Mouse (Mus musculus) liver, embryonic 13.5 days (tissue): ENCODE data around the gene Slc38a4. TPM values are rescaled to one million over a fixed set of nuclear protein-coding genes. Genes with fewer than 3 reads are reported as not detected.

ENCODE experiments used
- ATAC-seq: fragments of 200-750 bp; cut with Nextera tagmentation; 2 replicates; pipeline ENCODE4 v1.8.0; 2017; ENCODE audit warnings: low read depth, mild to moderate bottlenecking, moderate number of reproducible peaks, moderate library complexity
- DNase-seq: peaks from one replicate; pipeline ENCODE4 v3.0.0; 2022
- H3K27ac ChIP-seq: fragments of 300-500 bp; sonication (generic); 2 replicates; pipeline ENCODE4 v1.5.1; 2015; ENCODE audit warnings: moderate library complexity, mild to moderate bottlenecking, inconsistent platforms
- H3K27me3 ChIP-seq: fragments of 300-500 bp; sonication (generic); 2 replicates; pipeline ENCODE4 v1.6.1; 2015; ENCODE audit warnings: mild to moderate bottlenecking, inconsistent platforms
- H3K36me3 ChIP-seq: fragments of 300-500 bp; sonication (generic); 2 replicates; pipeline ENCODE4 v1.6.1; 2015; ENCODE audit warnings: mild to moderate bottlenecking, inconsistent platforms
- H3K4me1 ChIP-seq: fragments of 300-500 bp; sonication (generic); replicated peaks from 2 replicates; pipeline ENCODE4 v1.6.1; 2015; ENCODE audit warnings: inconsistent platforms
- H3K4me2 ChIP-seq: fragments of 300-500 bp; sonication (generic); 2 replicates; pipeline ENCODE4 v1.6.1; 2015; ENCODE audit warnings: inconsistent platforms, mild to moderate bottlenecking, moderate library complexity
- H3K4me3 ChIP-seq: fragments of 300-500 bp; sonication (generic); replicated peaks from 2 replicates; pipeline ENCODE4 v1.5.1; 2015; ENCODE audit warnings: mild to moderate bottlenecking, inconsistent platforms
- H3K9ac ChIP-seq: fragments of 300-500 bp; sonication (generic); 2 replicates; pipeline ENCODE4 v1.6.1; 2015; ENCODE audit warnings: mild to moderate bottlenecking, inconsistent platforms
- H3K9me3 ChIP-seq: fragments of 300-500 bp; sonication (generic); replicated peaks from 2 replicates; pipeline ENCODE4 v1.6.1; 2016; ENCODE audit warnings: inconsistent platforms
- WGBS: fragments of 180-500 bp; shearing (Covaris S2); methylation state at CpG from one replicate; pipeline ENCODE4 v1.1.7; 2015; ENCODE audit not compliant: insufficient replicate concordance; 5-methylcytosine and 5-hydroxymethylcytosine counted together
- polyA plus RNA-seq: library from polyadenylated mRNA; unstranded; fragments of >200 nt; fragmentation: Nextera tagmentation; extraction: Ambion mirVana; gene quantifications from 2 replicates; pipeline ENCODE4 v1.2.1, GENCODE M21; 2015

Gene Slc38a4
- polyA plus RNA-seq, 1 experiment from 2014 or later = 38.3 TPM

DNA sequence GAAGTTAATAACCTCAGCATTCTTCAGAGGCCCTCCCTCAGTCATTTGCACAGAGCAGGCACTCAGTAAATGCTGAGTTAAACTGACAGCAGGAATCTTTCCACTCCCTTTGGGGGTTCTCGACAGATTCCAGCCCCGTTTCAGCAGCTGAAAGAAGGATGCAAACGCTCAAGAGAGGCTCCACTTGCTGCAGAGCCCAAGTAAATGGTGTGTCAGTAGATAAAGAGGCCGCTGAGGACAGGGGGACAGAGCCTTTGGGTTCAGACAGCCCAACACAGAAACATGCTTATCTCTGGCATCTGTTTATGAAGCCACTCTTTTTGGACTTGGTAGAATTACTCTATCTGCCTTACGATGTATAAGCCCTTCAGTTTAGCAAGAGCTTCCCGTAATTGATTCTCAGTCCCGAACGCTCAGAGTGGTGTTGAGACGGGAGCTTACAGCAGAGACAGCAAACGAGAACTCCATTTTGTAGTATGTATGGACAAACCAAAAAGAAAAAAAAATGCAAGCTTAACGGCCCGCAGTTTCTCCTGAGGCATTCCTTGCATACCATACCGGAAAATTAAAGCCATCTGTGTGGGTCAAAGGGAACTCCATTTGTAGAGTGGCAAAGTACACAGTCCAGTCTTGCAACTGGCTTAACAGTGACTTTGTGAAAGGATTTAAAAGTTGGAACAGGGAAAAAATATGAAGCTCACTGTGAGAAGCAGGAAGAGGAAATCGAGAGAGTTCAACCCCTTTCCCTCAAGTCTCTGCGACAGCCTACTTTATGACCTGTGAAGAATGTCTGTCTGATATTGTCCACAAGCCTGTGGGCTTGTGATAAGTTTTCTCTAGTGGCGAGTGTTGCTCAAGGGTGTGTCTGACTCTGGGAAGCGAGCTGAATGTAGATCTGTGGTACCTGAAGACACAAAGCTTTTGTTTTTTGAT lies 55.2 kb downstream of the Slc38a4 start:
- peaks cover 31% of the 10 kb centered on the region for H3K4me1 ChIP-seq
- no peaks in the 10 kb centered on the region for H3K27me3 ChIP-seq
- no peaks in the 10 kb centered on the region for H3K9me3 ChIP-seq
- H3K4me2 ChIP-seq = peak overlapping the region; percentile 24
- ATAC-seq = peak; percentile 81
- H3K9ac ChIP-seq = no peak overlapping the region
- 34% methylated on average over 17 of the region's 17 CpGs for WGBS
- 0 out of 2 replicates have a peak, but pooled peaks cover 6% of the 10 kb centered on the region for H3K36me3 ChIP-seq
- no peak for DNase-seq
- peak overlapping the region; percentile 68 for H3K27ac ChIP-seq
- H3K4me3 ChIP-seq = no peak overlapping the region

DNA sequence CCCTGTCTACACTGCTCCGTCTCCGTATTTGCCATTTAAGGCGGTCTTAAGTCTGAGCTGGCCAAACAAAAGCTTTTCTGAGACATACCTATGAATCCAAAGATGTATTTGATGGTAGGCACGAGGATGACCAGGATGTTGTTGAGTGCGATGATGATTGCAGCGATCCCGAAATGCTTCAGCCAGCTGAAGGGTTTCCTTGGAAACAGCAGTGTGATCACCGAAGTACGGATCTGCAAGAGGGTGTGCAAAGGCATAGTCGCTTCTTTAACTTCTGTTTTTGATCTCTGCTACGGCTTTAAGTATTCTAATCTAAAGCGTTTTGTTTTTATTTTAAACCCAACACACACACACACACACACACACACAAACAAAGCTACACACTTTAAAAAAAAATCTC lies 56.4 kb downstream of the Slc38a4 start:
- 79% methylated on average over 12 of the region's 12 CpGs for WGBS
- H3K9me3 ChIP-seq = no peaks in the 10 kb centered on the region
- H3K27ac ChIP-seq = no peak overlapping the region
- no peaks in the 10 kb centered on the region for H3K27me3 ChIP-seq
- no peak overlapping the region for H3K4me2 ChIP-seq
- no peak for DNase-seq
- H3K36me3 ChIP-seq = 0 out of 2 replicates have a peak, but pooled peaks cover 6% of the 10 kb centered on the region
- no peak for ATAC-seq
- peaks cover 29% of the 10 kb centered on the region for H3K4me1 ChIP-seq
- H3K4me3 ChIP-seq = no peak overlapping the region
- H3K9ac ChIP-seq = no peak overlapping the region

GRCm38 (mm10) chr15:96985618-96986017 lies 70.1 kb downstream of the Slc38a4 start:
- no peak overlapping the region for H3K27ac ChIP-seq
- H3K4me2 ChIP-seq = no peak overlapping the region
- DNase-seq (no peak), ATAC-seq (no peak)
- no peaks in the 10 kb centered on the region for H3K9me3 ChIP-seq
- no peak overlapping the region for H3K4me3 ChIP-seq
- H3K27me3 ChIP-seq = no peaks in the 10 kb centered on the region
- H3K36me3 ChIP-seq = no peaks in the 10 kb centered on the region
- H3K4me1 ChIP-seq = no peaks in the 10 kb centered on the region
- 52% methylated on average over 8 of the region's 8 CpGs for WGBS
- H3K9ac ChIP-seq = no peak overlapping the region

- H3K27me3 ChIP-seq = no peaks in the 10 kb centered on the region
- ATAC-seq = no peak
- no peak overlapping the region for H3K4me3 ChIP-seq
- DNase-seq = no peak
- H3K4me1 ChIP-seq = no peaks in the 10 kb centered on the region
- H3K36me3 ChIP-seq = no peaks in the 10 kb centered on the region
- no peak overlapping the region for H3K4me2 ChIP-seq
- no peak overlapping the region for H3K9ac ChIP-seq
- no peaks in the 10 kb centered on the region for H3K9me3 ChIP-seq
- H3K27ac ChIP-seq = no peak overlapping the region
- WGBS = 76% methylated on average over 13 of the region's 13 CpGs
Observed at GRCm38 (mm10) chr15:96983581-96984330, 72.0 kb downstream of the Slc38a4 start.

DNA sequence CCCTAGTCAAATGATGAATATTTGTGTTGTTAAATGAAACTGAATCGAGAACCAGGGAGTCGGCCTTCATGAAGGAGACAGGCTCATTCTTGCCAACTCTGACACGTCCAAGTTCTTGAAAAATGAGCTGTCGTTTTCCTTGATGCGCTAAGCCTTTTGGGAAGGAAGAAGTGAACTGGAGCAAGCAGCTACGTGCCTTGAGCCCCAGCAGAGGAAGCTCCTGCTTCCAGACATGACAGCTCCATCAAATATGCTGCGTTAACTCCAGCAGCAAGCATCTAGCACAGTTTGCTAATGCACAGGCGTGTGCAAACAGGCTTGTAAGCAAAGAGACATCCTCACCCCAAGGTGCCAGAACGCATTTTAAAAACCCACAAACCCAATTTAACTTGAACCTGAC lies 80.6 kb downstream of the Slc38a4 start:
- ATAC-seq = no peak

DNA sequence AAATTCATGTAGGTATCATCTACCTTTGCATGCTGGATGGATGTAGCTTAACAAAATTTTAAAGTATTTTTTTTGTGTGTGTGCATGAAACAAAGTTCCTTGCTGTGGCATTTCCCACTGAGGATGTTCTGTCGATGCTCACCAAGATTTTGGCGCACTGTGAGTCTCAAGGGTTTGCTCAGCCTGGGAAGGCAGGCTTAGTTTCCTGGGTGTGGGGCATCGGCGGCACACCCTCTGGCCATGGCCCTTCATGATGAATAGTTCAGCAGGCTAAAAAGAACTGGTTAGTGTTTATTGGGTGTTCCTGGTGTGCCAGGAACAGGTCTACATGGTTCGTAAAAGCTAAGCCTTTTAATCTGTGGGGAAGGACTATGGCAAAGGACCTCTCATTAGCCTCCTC lies 81.6 kb downstream of the Slc38a4 start:
- H3K9me3 ChIP-seq = no peaks in the 10 kb centered on the region
- H3K4me2 ChIP-seq = no peak overlapping the region
- ATAC-seq (no peak), DNase-seq (no peak)
- H3K4me1 ChIP-seq = no peaks in the 10 kb centered on the region
- no peak overlapping the region for H3K4me3 ChIP-seq
- no peaks in the 10 kb centered on the region for H3K36me3 ChIP-seq
- H3K27me3 ChIP-seq = no peaks in the 10 kb centered on the region
- H3K27ac ChIP-seq = no peak overlapping the region
- H3K9ac ChIP-seq = no peak overlapping the region
- 75% methylated on average over 5 of the region's 5 CpGs for WGBS

More for the DNA sequence above, 80.6 kb downstream of the Slc38a4 start:
- 68% methylated on average over 9 of the region's 9 CpGs for WGBS
- H3K4me3 ChIP-seq = no peak overlapping the region
- H3K4me2 ChIP-seq = no peak overlapping the region
- no peak overlapping the region for H3K27ac ChIP-seq
- H3K9ac ChIP-seq = no peak overlapping the region
- H3K4me1 ChIP-seq = no peaks in the 10 kb centered on the region
- no peaks in the 10 kb centered on the region for H3K9me3 ChIP-seq
- no peak for DNase-seq
- H3K36me3 ChIP-seq = no peaks in the 10 kb centered on the region
- no peaks in the 10 kb centered on the region for H3K27me3 ChIP-seq

DNA sequence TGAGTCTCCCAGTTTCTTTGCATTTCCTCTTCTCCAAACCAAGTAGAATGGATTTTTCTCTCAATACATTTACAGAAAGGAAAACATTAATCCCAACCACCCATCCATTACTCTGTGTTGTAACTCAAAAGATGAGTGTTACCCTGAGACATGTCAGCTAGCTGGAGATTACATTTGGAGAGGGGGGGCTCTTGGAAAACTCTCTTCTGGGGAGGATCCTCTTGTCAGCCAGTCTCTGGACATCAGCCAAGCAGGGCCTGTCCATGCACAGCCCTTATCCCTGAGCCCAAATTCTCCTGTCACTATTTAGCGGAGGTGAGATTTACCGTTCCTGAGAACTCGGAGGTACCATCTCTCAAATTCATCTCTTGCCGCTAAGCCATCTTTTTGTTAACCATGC lies 82.4 kb downstream of the Slc38a4 start:
- no peak overlapping the region for H3K27ac ChIP-seq
- no peak for ATAC-seq
- no peak overlapping the region for H3K4me3 ChIP-seq

DNA sequence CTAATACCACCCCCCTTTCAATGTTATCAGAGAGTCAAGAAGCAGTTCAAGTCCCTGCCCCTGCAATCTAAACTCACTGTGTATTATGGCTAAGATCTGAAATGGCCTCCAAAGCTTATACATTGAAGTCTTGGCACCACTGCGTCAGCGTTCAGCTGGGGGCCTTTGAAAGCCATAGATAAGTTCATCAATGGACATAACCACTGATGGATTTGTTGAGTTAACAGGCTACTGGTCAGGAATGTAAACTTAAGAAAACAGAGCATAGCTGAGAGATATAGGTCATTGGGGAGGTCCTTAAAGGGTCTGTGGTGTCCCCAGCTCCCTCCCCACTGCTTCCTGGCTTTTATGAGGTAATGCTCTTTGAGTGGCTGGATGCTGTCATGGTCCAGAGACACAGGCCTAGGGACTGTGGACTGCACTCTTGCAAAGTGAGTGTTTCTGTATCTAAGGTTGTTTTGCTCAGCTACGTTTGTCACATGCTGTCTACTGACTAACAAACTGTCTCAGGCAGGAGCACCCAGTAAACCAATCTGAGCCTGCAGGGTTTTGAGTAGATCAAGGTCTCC lies 83.0 kb downstream of the Slc38a4 start:
- Histone ChIP-seq H3K9ac (no peak overlapping the region), H3K4me1 (no peaks in the 10 kb centered on the region), H3K4me2 (no peak overlapping the region), H3K27ac (no peak overlapping the region), H3K4me3 (no peak overlapping the region), H3K9me3 (no peaks in the 10 kb centered on the region), H3K27me3 (no peaks in the 10 kb centered on the region), H3K36me3 (no peaks in the 10 kb centered on the region)
- 73% methylated on average over 3 of the region's 3 CpGs for WGBS
- ATAC-seq (no peak), DNase-seq (no peak)

More for the DNA sequence above, 82.4 kb downstream of the Slc38a4 start:
- Histone ChIP-seq H3K4me2 (no peak overlapping the region), H3K36me3 (no peaks in the 10 kb centered on the region), H3K9ac (no peak overlapping the region), H3K4me1 (no peaks in the 10 kb centered on the region), H3K9me3 (no peaks in the 10 kb centered on the region), H3K27me3 (no peaks in the 10 kb centered on the region)
- no peak for DNase-seq
- WGBS = 81% methylated on average over 4 of the region's 4 CpGs

DNA sequence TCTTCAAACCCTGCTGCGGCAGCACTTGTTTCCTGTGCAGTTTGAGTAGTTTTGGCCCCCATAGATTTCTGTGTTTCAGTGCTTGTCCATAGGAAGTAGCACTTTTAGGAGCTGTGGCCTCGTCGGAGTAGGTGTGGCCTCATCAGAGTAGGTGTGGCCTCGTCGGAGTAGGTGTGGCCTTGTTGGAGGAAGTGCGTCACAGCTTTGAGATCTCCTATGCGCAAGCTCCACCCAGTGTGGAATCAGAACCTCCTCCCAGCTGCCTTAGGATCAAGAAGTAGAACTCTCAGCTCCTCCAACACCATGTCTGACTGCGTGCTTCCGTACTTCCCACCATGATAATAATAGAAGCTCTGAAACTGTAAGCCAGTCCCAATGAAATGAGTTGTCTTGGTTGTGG lies 83.8 kb downstream of the Slc38a4 start:
- Histone ChIP-seq H3K27me3 (no peaks in the 10 kb centered on the region), H3K27ac (no peak overlapping the region), H3K4me3 (no peak overlapping the region), H3K9ac (no peak overlapping the region), H3K4me2 (no peak overlapping the region), H3K4me1 (no peaks in the 10 kb centered on the region), H3K9me3 (no peaks in the 10 kb centered on the region), H3K36me3 (no peaks in the 10 kb centered on the region)
- no peak for DNase-seq
- no peak for ATAC-seq
- 72% methylated on average over 9 of the region's 9 CpGs for WGBS

DNA sequence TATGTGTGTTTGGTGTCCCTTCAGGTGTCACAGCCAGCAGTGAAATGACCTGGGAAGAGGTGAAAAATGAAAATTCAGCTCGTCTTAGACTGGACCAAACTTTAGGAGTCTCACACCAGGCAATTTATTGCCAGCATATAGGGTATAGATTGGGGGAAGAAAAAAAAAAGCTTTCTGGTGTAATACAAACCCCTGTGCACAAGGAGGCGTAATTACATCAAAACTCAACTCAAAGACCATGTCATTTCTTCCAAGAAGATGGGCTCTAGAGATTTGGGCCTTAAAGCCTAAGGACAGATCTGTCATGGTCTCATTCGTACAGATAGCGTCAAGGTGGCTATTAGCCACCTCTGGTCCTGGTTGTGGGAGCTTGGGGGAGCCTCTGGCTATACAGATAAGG lies 86.0 kb downstream of the Slc38a4 start:
- Histone ChIP-seq H3K27me3 (no peaks in the 10 kb centered on the region), H3K9me3 (no peaks in the 10 kb centered on the region), H3K36me3 (no peaks in the 10 kb centered on the region), H3K27ac (no peak overlapping the region), H3K4me1 (no peaks in the 10 kb centered on the region), H3K9ac (no peak overlapping the region), H3K4me3 (no peak overlapping the region), H3K4me2 (no peak overlapping the region)
- DNase-seq (no peak), ATAC-seq (no peak)
- 24% methylated on average over 4 of the region's 4 CpGs for whole genome bisulfite sequencing

DNA sequence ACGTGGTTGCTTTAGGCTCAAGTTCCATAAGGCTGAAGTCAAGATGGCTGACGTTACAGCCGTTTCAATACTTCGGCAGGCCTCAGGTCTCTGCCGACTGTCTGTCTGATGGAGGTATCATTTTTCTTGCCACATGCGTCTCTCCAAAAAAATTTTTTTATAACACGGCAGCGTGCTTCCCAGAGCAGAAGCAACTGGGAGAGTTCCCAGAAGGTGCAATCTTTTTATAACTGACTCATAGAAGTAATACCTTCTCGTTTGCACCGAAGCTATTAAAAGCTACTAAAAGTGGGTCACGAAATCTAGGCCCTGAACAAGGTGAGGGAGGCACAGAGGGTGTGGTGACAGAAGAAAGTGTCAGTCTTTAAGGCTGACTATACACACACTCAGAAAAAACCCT lies 87.0 kb downstream of the Slc38a4 start:
- WGBS = 75% methylated on average over 11 of the region's 11 CpGs
- no peak for ATAC-seq
- Histone ChIP-seq H3K9ac (no peak overlapping the region), H3K4me3 (no peak overlapping the region), H3K27ac (no peak overlapping the region), H3K27me3 (no peaks in the 10 kb centered on the region), H3K4me2 (no peak overlapping the region), H3K9me3 (no peaks in the 10 kb centered on the region), H3K4me1 (no peaks in the 10 kb centered on the region), H3K36me3 (no peaks in the 10 kb centered on the region)
- no peak for DNase-seq
